9 mouse cellular contexts compared by ENCODE assay signal in genomic region chrX:7675001-7675380, GRCm38 (mm10). TPM values are rescaled to one million over a fixed set of nuclear protein-coding genes. Genes with fewer than 3 reads are reported as not detected.
DNase-seq lines count a peak whose midpoint lies in the region; ATAC-seq lines count a peak whose summit lies in the region.
"Had no signal": no experiment of that assay in that cellular context is flagged by ENCODE, and none has a peak within 500 bp of the region (broad histone marks: within the 10 kb centered on the region; RNA-seq: fewer than 3 reads in every experiment).

No protein-coding gene starts in this region.

- H3K27me3 ChIP-seq in heart, embryonic 10.5 days (ENCODE audit: insufficient read depth, poor library complexity, severe bottlenecking) = no peaks in the 10 kb centered on the region
- H3K27me3 ChIP-seq in hindbrain, embryonic 12.5 days = peaks cover 4% of the 10 kb centered on the region; the same call in 1 of the 2 replicates
- H3K27me3 ChIP-seq in midbrain, embryonic 12.5 days = peaks cover 6% of the 10 kb centered on the region

- no peak for DNase-seq in heart, embryonic 10.5 days (ENCODE audit: low spot score)
- no peak for DNase-seq in heart, postnatal 36 days
- peak; percentile 49 for DNase-seq in ES-CJ7 (ENCODE audit: low read depth, low spot score)
- DNase-seq in embryo, embryonic 10 days (ENCODE audit: low spot score) = no peak
- DNase-seq in spleen, postnatal 10 days (ENCODE audit: low spot score in 2 of 2) = no peak
- no peak for DNase-seq in frontal cortex, postnatal 10 days (ENCODE audit: low spot score in 2 of 2)

- ATAC-seq in hindbrain, embryonic 12.5 days (ENCODE audit: low FRiP score) = no peak
- no peak for ATAC-seq in midbrain, embryonic 12.5 days (ENCODE audit: low FRiP score, low read depth)

- WGBS in heart, embryonic 10.5 days = 29% methylated on average over 10 of the region's 10 CpGs
- WGBS in hindbrain, embryonic 12.5 days = 40% methylated on average over 10 of the region's 10 CpGs
- 27% methylated on average over 10 of the region's 10 CpGs for WGBS in midbrain, embryonic 12.5 days

- intact Hi-C loops in heart, postnatal 36 days (cut with DNase I) = loop anchor here (5.0 kb wide), 1 partner anchor 1273 kb away; no protein-coding TSS in a partner anchor

- no peaks in the 10 kb centered on the region for H3K9me3 ChIP-seq in heart, embryonic 10.5 days
- H3K9me3 ChIP-seq in hindbrain, embryonic 12.5 days (replicated peaks) = no peaks in the 10 kb centered on the region
- H3K9me3 ChIP-seq in midbrain, embryonic 12.5 days = no peaks in the 10 kb centered on the region
- H3K9me3 ChIP-seq: megakaryocyte, embryonic 14.5 days had no signal

- peak overlapping the region; percentile 50 for H3K4me3 ChIP-seq in heart, embryonic 10.5 days
- H3K4me3 ChIP-seq in hindbrain, embryonic 12.5 days = peak overlapping the region; percentile 15; the same call in 1 of the 2 replicates
- peak overlapping the region; percentile 19 for H3K4me3 ChIP-seq in midbrain, embryonic 12.5 days

- H3K36me3 ChIP-seq in heart, embryonic 10.5 days = no peaks in the 10 kb centered on the region
- no peaks in the 10 kb centered on the region for H3K36me3 ChIP-seq in hindbrain, embryonic 12.5 days
- H3K36me3 ChIP-seq in midbrain, embryonic 12.5 days = no peaks in the 10 kb centered on the region

- no peak overlapping the region for H3K9ac ChIP-seq in hindbrain, embryonic 12.5 days
- H3K9ac ChIP-seq in midbrain, embryonic 12.5 days (replicated peaks) = no peak overlapping the region

- peak overlapping the region; percentile 80 for H3K27ac ChIP-seq in heart, embryonic 10.5 days
- H3K27ac ChIP-seq in hindbrain, embryonic 12.5 days = no peak overlapping the region
- H3K27ac ChIP-seq in midbrain, embryonic 12.5 days (replicated peaks) = no peak overlapping the region

- H3K4me2 ChIP-seq in hindbrain, embryonic 12.5 days (replicated peaks) = peak overlapping the region; percentile 39
- peak overlapping the region; percentile 37 for H3K4me2 ChIP-seq in midbrain, embryonic 12.5 days (replicated peaks)

- peaks cover 9% of the 10 kb centered on the region; the same call in 1 of the 2 replicates for H3K4me1 ChIP-seq in heart, embryonic 10.5 days
- H3K4me1 ChIP-seq in hindbrain, embryonic 12.5 days = no peaks in the 10 kb centered on the region
- H3K4me1 ChIP-seq in midbrain, embryonic 12.5 days = no peaks in the 10 kb centered on the region

RNA-seq across cellular contexts. Expression of gene Plp2, which starts 3.8 kb away (rescaled TPM):
- 147 and 155 TPM in 2 replicates for polyA plus RNA-seq in heart, embryonic 10.5 days (2016; fragmentation: Nextera tagmentation; extraction: Ambion mirVana)
- total RNA-seq in heart, postnatal 36 days (2021) = 10 to 100 TPM; 48.4 to 62.1 TPM
- 39.3 and 44.7 TPM in 2 replicates for polyA plus RNA-seq in hindbrain, embryonic 12.5 days (2016; fragmentation: Nextera tagmentation; extraction: Ambion mirVana)
- polyA plus RNA-seq in midbrain, embryonic 12.5 days (2016; fragmentation: Nextera tagmentation; extraction: Ambion mirVana) = 29.2 and 33.2 TPM in 2 replicates

RNA-seq across cellular contexts. Expression of gene Magix, which starts 6.1 kb away (rescaled TPM):
- polyA plus RNA-seq in heart, embryonic 10.5 days (2016; fragmentation: Nextera tagmentation; extraction: Ambion mirVana) = 0.05 and 0.06 TPM in 2 replicates
- total RNA-seq in heart, postnatal 36 days (2021) = 10 to 100 TPM; 25.2 to 33.2 TPM
- 0.50 TPM in 1 of 2 replicates, not detected in the other for polyA plus RNA-seq in hindbrain, embryonic 12.5 days (2016; fragmentation: Nextera tagmentation; extraction: Ambion mirVana)
- polyA plus RNA-seq in midbrain, embryonic 12.5 days (2016; fragmentation: Nextera tagmentation; extraction: Ambion mirVana) = 0.09 TPM in 1 of 2 replicates, not detected in the other

RNA-seq across cellular contexts. Expression of gene Prickle3, which starts 17.9 kb away (rescaled TPM):
- polyA plus RNA-seq in heart, embryonic 10.5 days (2016; fragmentation: Nextera tagmentation; extraction: Ambion mirVana) = 6.7 and 8.0 TPM in 2 replicates
- 10 to 100 TPM; 17.0 to 26.0 TPM for total RNA-seq in heart, postnatal 36 days (2021)
- polyA plus RNA-seq in hindbrain, embryonic 12.5 days (2016; fragmentation: Nextera tagmentation; extraction: Ambion mirVana) = 3.1 TPM in 2 replicates
- polyA plus RNA-seq in midbrain, embryonic 12.5 days (2016; fragmentation: Nextera tagmentation; extraction: Ambion mirVana) = 2.6 and 2.7 TPM in 2 replicates

RNA-seq across cellular contexts. Expression of gene Gpkow, which starts 21.9 kb away (rescaled TPM):
- polyA plus RNA-seq in heart, embryonic 10.5 days (2016; fragmentation: Nextera tagmentation; extraction: Ambion mirVana) = 38.1 and 38.5 TPM in 2 replicates
- 10 to 100 TPM; 19.1 to 21.4 TPM for total RNA-seq in heart, postnatal 36 days (2021)
- polyA plus RNA-seq in hindbrain, embryonic 12.5 days (2016; fragmentation: Nextera tagmentation; extraction: Ambion mirVana) = 45.5 and 46.4 TPM in 2 replicates
- polyA plus RNA-seq in midbrain, embryonic 12.5 days (2016; fragmentation: Nextera tagmentation; extraction: Ambion mirVana) = 43.6 and 45.7 TPM in 2 replicates

RNA-seq across cellular contexts. Expression of gene Syp, which starts 36.7 kb away (rescaled TPM):
- 0.91 and 1.1 TPM in 2 replicates for polyA plus RNA-seq in heart, embryonic 10.5 days (2016; fragmentation: Nextera tagmentation; extraction: Ambion mirVana)
- 1 to 10 TPM; 1.0 to 2.6 TPM for total RNA-seq in heart, postnatal 36 days (2021)
- polyA plus RNA-seq in hindbrain, embryonic 12.5 days (2016; fragmentation: Nextera tagmentation; extraction: Ambion mirVana) = 44.3 and 47.2 TPM in 2 replicates
- polyA plus RNA-seq in midbrain, embryonic 12.5 days (2016; fragmentation: Nextera tagmentation; extraction: Ambion mirVana) = 39.9 and 40.8 TPM in 2 replicates
